Mouse (Mus musculus) heart, embryonic 11.5 days (tissue): Measurements from ENCODE around the gene Tmub2. TPM values are rescaled to one million over a fixed set of nuclear protein-coding genes. Genes with fewer than 3 reads are reported as not detected.

Source experiments
- ATAC-seq: fragments of 200-750 bp; cut with Nextera tagmentation; replicated peaks from 2 replicates; pipeline ENCODE4 v1.8.0; 2017; ENCODE audit warnings: moderate library complexity; ENCODE audit not compliant: insufficient number of reproducible peaks, low FRiP score, low TSS enrichment
- H3K27ac ChIP-seq: fragments of 300-500 bp; sonication (generic); 2 replicates; pipeline ENCODE4 v1.5.1; 2014; ENCODE audit warnings: mild to moderate bottlenecking, low read depth, low read length
- H3K27me3 ChIP-seq: fragments of 300-500 bp; sonication (generic); 2 replicates; pipeline ENCODE4 v1.6.1; 2014; ENCODE audit warnings: mild to moderate bottlenecking, low read length, mixed read lengths; ENCODE audit not compliant: control insufficient read depth, insufficient read depth
- H3K36me3 ChIP-seq: fragments of 300-500 bp; sonication (generic); 2 replicates; pipeline ENCODE4 v1.6.1; 2014; ENCODE audit warnings: mild to moderate bottlenecking, low read length, moderate library complexity, mixed read lengths; ENCODE audit not compliant: control insufficient read depth, insufficient read depth
- H3K4me1 ChIP-seq: fragments of 300-500 bp; sonication (generic); 2 replicates; pipeline ENCODE4 v1.6.1; 2014; ENCODE audit warnings: low read length; ENCODE audit not compliant: control insufficient read depth, insufficient read depth
- H3K4me2 ChIP-seq: fragments of 300-500 bp; sonication (generic); 2 replicates; pipeline ENCODE4 v1.6.1; 2014; ENCODE audit warnings: mild to moderate bottlenecking, moderate library complexity
- H3K4me3 ChIP-seq: fragments of 300-500 bp; sonication (generic); 2 replicates; pipeline ENCODE4 v1.5.1; 2014; ENCODE audit warnings: low read depth, low read length
- H3K9ac ChIP-seq: fragments of 300-500 bp; sonication (generic); 2 replicates; pipeline ENCODE4 v1.6.1; 2014; ENCODE audit warnings: mild to moderate bottlenecking, low read depth, low read length, moderate library complexity
- H3K9me3 ChIP-seq: fragments of 300-500 bp; sonication (generic); replicated peaks from 2 replicates; pipeline ENCODE4 v1.6.1; 2016; ENCODE audit warnings: low read length; ENCODE audit not compliant: control insufficient read depth
- WGBS: fragments of 180-500 bp; shearing (Covaris S2); extraction: QIAGEN DNeasy Blood & Tissue Kit; methylation state at CpG from one replicate; pipeline ENCODE4 v1.1.7; 2014; ENCODE audit not compliant: insufficient replicate concordance; 5-methylcytosine and 5-hydroxymethylcytosine counted together
- polyA plus RNA-seq: library from polyadenylated mRNA; unstranded; fragments of >200 nt; fragmentation: Nextera tagmentation; extraction: Ambion mirVana; gene quantifications from 2 replicates; pipeline ENCODE4 v1.2.1, GENCODE M21; 2014

Tmub2 gene
- polyA plus RNA-seq, 1 experiment from 2014 or later = 40.5 TPM

- peaks cover 10% of the 10 kb centered on the region; the same call in 1 of the 2 replicates for H3K36me3 ChIP-seq
- H3K4me1 ChIP-seq = peaks cover 7% of the 10 kb centered on the region
- 4% methylated on average over 31 of the region's 31 CpGs for WGBS
- peak overlapping the region; percentile 75 for H3K4me2 ChIP-seq
- no peaks in the 10 kb centered on the region for H3K27me3 ChIP-seq
- peak overlapping the region; percentile 81 for H3K27ac ChIP-seq
- H3K4me3 ChIP-seq = peak overlapping the region; percentile 82
- H3K9ac ChIP-seq = peak overlapping the region; percentile 91
- ATAC-seq = peak; percentile 60
- no peaks in the 10 kb centered on the region for H3K9me3 ChIP-seq
Observed at GRCm38 (mm10) chr11:102285095-102285834, 534 bp downstream of the Tmub2 start.

- Histone ChIP-seq H3K9ac (no peak overlapping the region), H3K27ac (no peak overlapping the region), H3K9me3 (no peaks in the 10 kb centered on the region), H3K27me3 (no peaks in the 10 kb centered on the region), H3K36me3 (peaks cover 26% of the 10 kb centered on the region), H3K4me3 (no peak overlapping the region), H3K4me1 (peaks cover 7% of the 10 kb centered on the region), H3K4me2 (no peak overlapping the region)
- WGBS = 86% methylated on average over 8 of the region's 8 CpGs
- no peak for ATAC-seq
Observed at GRCm38 (mm10) chr11:102287485-102287884, 2.8 kb downstream of the Tmub2 start.

- Histone ChIP-seq H3K27me3 (no peaks in the 10 kb centered on the region), H3K9me3 (no peaks in the 10 kb centered on the region), H3K36me3 (peaks cover 29% of the 10 kb centered on the region), H3K4me1 (peaks cover 7% of the 10 kb centered on the region), H3K4me2 (no peak overlapping the region), H3K4me3 (no peak overlapping the region), H3K9ac (no peak overlapping the region), H3K27ac (no peak overlapping the region)
- no peak for ATAC-seq
- WGBS = 81% methylated on average over 8 of the region's 8 CpGs
Observed at GRCm38 (mm10) chr11:102288027-102288804, 3.5 kb downstream of the Tmub2 start.

GRCm38 (mm10) chr11:102288913-102289312 is 4.2 kb downstream of the Tmub2 start:
- Histone ChIP-seq H3K27ac (no peak overlapping the region), H3K27me3 (no peaks in the 10 kb centered on the region), H3K9me3 (no peaks in the 10 kb centered on the region), H3K4me3 (no peak overlapping the region), H3K4me1 (peaks cover 7% of the 10 kb centered on the region), H3K4me2 (no peak overlapping the region), H3K36me3 (peaks cover 32% of the 10 kb centered on the region), H3K9ac (no peak overlapping the region)
- ATAC-seq = no peak
- 89% methylated on average over 2 of the region's 2 CpGs for WGBS

GRCm38 (mm10) chr11:102289511-102290100 is 4.9 kb downstream of the Tmub2 start:
- Histone ChIP-seq H3K36me3 (peaks cover 34% of the 10 kb centered on the region), H3K4me1 (peaks cover 10% of the 10 kb centered on the region), H3K4me3 (no peak overlapping the region), H3K4me2 (no peak overlapping the region), H3K9me3 (no peaks in the 10 kb centered on the region), H3K9ac (0 out of 2 replicates have a peak overlapping the region, but pooled peaks have one; percentile 43), H3K27me3 (no peaks in the 10 kb centered on the region), H3K27ac (no peak overlapping the region)
- ATAC-seq = no peak
- WGBS = 49% methylated on average over 6 of the region's 6 CpGs

GRCm38 (mm10) chr11:102290141-102290540 is 5.4 kb downstream of the Tmub2 start:
- no peak for ATAC-seq
- no peaks in the 10 kb centered on the region for H3K27me3 ChIP-seq
- no peak overlapping the region for H3K9ac ChIP-seq
- no peak overlapping the region for H3K27ac ChIP-seq
- H3K9me3 ChIP-seq = no peaks in the 10 kb centered on the region
- no peak overlapping the region for H3K4me2 ChIP-seq
- WGBS = 85% methylated on average over 4 of the region's 4 CpGs
- peaks cover 34% of the 10 kb centered on the region for H3K36me3 ChIP-seq
- no peak overlapping the region for H3K4me3 ChIP-seq
- H3K4me1 ChIP-seq = peaks cover 16% of the 10 kb centered on the region

GRCm38 (mm10) chr11:102291051-102291535 is 6.4 kb downstream of the Tmub2 start:
- H3K9me3 ChIP-seq = no peaks in the 10 kb centered on the region
- WGBS = 82% methylated on average over 11 of the region's 11 CpGs
- no peak overlapping the region for H3K27ac ChIP-seq
- H3K27me3 ChIP-seq = no peaks in the 10 kb centered on the region
- ATAC-seq = no peak
- H3K36me3 ChIP-seq = peaks cover 34% of the 10 kb centered on the region
- no peak overlapping the region for H3K4me2 ChIP-seq
- H3K4me1 ChIP-seq = peaks cover 12% of the 10 kb centered on the region
- H3K4me3 ChIP-seq = no peak overlapping the region
- H3K9ac ChIP-seq = 0 out of 2 replicates have a peak overlapping the region, but pooled peaks have one; percentile 16

- Histone ChIP-seq H3K9me3 (no peaks in the 10 kb centered on the region), H3K9ac (no peak overlapping the region), H3K27me3 (no peaks in the 10 kb centered on the region), H3K4me3 (no peak overlapping the region), H3K4me1 (peaks cover 15% of the 10 kb centered on the region), H3K27ac (no peak overlapping the region), H3K36me3 (peaks cover 27% of the 10 kb centered on the region), H3K4me2 (no peak overlapping the region)
- no peak for ATAC-seq
- WGBS = 95% methylated on average over 13 of the region's 13 CpGs
Observed at GRCm38 (mm10) chr11:102293971-102294370, 9.2 kb downstream of the Tmub2 start.
